Mouse (Mus musculus): ENCODE results near the gene Lyl1. TPM values are rescaled to one million over a fixed set of nuclear protein-coding genes. Genes with fewer than 3 reads are reported as not detected.

Lyl1 gene
- polyA plus RNA-seq, 1 experiment from 2014 or later, result 3.5 TPM

DNA sequence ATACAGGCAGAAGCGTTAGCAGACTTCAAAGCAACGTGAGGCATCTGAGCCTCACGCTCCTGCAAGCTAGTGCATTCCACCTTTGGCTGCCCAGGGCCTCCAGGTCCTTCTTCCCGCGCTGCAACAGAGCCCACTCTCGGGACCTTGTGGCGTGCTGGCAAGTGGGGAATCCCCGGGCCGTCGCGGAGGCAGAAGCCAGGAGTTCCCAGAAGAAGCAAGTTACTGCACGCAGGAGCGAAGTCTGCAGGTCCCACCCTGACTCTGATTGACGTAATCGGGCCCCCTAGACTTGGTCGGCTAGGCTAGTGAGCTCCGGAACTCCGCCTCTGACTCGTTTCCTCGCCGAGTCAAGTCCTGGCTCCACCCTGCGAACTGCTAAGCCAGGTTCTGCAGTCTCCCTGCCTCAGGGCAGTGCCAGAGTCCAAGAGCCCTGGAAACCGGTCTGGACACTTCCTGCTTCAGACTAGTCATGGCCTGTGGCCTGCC is 44.6 kb upstream of the Lyl1 start:
- peak; percentile 73 for ATAC-seq
- peak overlapping the region; percentile 69 for H3K9ac ChIP-seq (ENCODE audit: low read depth, low read length)
- H3K27me3 ChIP-seq (replicated peaks; ENCODE audit: control insufficient read depth, insufficient read depth, low read length), result no peaks in the 10 kb centered on the region
- TF ChIP-seq CTCF (IDR thresholded peaks at IDR 0.05; ENCODE audit: low read depth), result no peak
- no peaks in the 10 kb centered on the region for H3K9me3 ChIP-seq (ENCODE audit: control insufficient read depth)
- H3K4me2 ChIP-seq (replicated peaks; ENCODE audit: low read depth), result peak overlapping the region; percentile 71
- peak overlapping the region; percentile 95 for H3K27ac ChIP-seq (ENCODE audit: low read depth, low read length)
- no peaks in the 10 kb centered on the region for H3K36me3 ChIP-seq (ENCODE audit: control insufficient read depth, insufficient read depth)
- H3K4me3 ChIP-seq (ENCODE audit: low read depth, low read length), result peak overlapping the region; percentile 40
- H3K4me1 ChIP-seq (replicated peaks; ENCODE audit: control insufficient read depth, insufficient read depth, low read length), result peaks cover 4% of the 10 kb centered on the region; the same call in 1 of the 2 replicates
- 1% methylated on average over 23 of the region's 23 CpGs for WGBS

DNA sequence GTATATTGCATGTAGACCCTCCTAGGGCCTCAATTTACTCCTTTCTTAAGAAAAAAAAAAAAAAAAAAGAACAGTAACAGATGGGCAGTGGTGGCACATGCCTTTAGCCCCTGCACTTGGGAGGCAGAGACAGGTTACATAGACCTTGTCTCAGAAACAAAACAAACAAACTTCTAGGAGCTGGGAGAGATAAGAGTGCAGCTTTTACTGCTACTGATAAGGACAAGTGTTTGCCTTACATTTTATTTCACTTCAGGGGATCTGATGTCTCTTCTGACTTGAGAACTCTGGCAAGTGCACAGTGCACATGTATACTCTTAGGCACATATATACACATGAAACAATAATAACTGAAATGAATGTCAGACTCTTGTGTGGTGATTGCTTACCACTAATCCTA is 44.1 kb upstream of the Lyl1 start:
- Histone ChIP-seq H3K4me2 (replicated peaks; ENCODE audit: low read depth) (peak overlapping the region; percentile 71), H3K9ac (ENCODE audit: low read depth, low read length) (0 out of 2 replicates have a peak overlapping the region, but pooled peaks have one; percentile 69), H3K9me3 (ENCODE audit: control insufficient read depth) (no peaks in the 10 kb centered on the region), H3K36me3 (ENCODE audit: control insufficient read depth, insufficient read depth) (no peaks in the 10 kb centered on the region), H3K4me3 (ENCODE audit: low read depth, low read length) (0 out of 2 replicates have a peak overlapping the region, but pooled peaks have one; percentile 40), H3K4me1 (replicated peaks; ENCODE audit: control insufficient read depth, insufficient read depth, low read length) (peaks cover 4% of the 10 kb centered on the region; the same call in 1 of the 2 replicates), H3K27me3 (replicated peaks; ENCODE audit: control insufficient read depth, insufficient read depth, low read length) (no peaks in the 10 kb centered on the region), H3K27ac (ENCODE audit: low read depth, low read length) (peak overlapping the region; percentile 95)
- ATAC-seq, result peak; percentile 12
- TF ChIP-seq CTCF (IDR thresholded peaks at IDR 0.05; ENCODE audit: low read depth), result no peak

DNA sequence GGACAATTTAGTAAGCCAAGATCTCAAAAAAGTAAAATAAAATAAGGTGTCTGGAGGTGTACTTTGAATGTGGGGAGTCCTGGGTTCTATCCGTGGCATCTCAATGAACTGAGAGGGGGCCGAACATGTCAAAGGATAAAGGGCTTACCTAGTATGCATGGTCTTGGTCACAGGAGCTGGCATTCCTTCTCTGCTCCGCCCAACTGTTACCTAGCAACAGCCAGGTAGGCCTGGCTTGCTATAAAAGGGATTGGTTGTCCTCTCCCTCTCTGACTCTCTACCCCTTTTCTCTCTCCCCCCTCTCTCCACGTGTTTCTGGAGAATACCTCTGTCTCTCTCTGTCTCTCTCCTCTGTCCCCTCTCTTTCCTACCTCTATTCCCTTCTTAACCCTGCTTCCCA is 43.6 kb upstream of the Lyl1 start:
- peaks cover 4% of the 10 kb centered on the region; the same call in 1 of the 2 replicates for H3K4me1 ChIP-seq (replicated peaks; ENCODE audit: control insufficient read depth, insufficient read depth, low read length)
- 27% methylated on average over 4 of the region's 4 CpGs for WGBS
- no peaks in the 10 kb centered on the region for H3K9me3 ChIP-seq (ENCODE audit: control insufficient read depth)
- H3K36me3 ChIP-seq (ENCODE audit: control insufficient read depth, insufficient read depth), result no peaks in the 10 kb centered on the region
- H3K27ac ChIP-seq (ENCODE audit: low read depth, low read length), result peak overlapping the region; percentile 95
- H3K9ac ChIP-seq (ENCODE audit: low read depth, low read length), result no peak overlapping the region
- no peak overlapping the region for H3K4me3 ChIP-seq (ENCODE audit: low read depth, low read length)
- peak overlapping the region; percentile 11; the same call in 1 of the 2 replicates for H3K4me2 ChIP-seq (replicated peaks; ENCODE audit: low read depth)
- TF ChIP-seq CTCF (IDR thresholded peaks at IDR 0.05; ENCODE audit: low read depth), result no peak
- ATAC-seq, result no peak
- H3K27me3 ChIP-seq (replicated peaks; ENCODE audit: control insufficient read depth, insufficient read depth, low read length), result no peaks in the 10 kb centered on the region

DNA sequence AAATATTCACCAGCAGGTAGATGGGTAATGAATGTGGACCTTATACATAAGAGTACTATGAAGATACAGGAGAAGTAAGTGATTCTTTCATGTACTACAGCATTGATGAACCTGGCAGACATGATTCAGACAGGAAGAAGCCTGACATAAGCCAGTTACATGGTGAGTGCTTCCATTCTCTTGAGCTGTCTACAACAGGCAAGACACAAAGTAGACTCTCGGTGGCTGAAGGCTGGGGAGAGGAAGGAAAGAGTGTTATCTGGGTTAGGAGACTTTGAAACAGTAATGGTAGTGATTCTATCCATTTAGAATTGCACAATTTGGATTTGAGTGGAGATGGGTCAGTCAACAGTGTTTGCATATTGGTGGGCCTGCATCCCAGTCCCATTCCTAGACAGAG is 42.3 kb upstream of the Lyl1 start:
- 32% methylated on average over 1 of the region's 1 CpGs for WGBS
- Histone ChIP-seq H3K4me1 (replicated peaks; ENCODE audit: control insufficient read depth, insufficient read depth, low read length) (peaks cover 4% of the 10 kb centered on the region; the same call in 1 of the 2 replicates), H3K27ac (ENCODE audit: low read depth, low read length) (peak overlapping the region; percentile 99; the same call in 1 of the 2 replicates), H3K4me2 (replicated peaks; ENCODE audit: low read depth) (peak overlapping the region; percentile 84; the same call in 1 of the 2 replicates), H3K9ac (ENCODE audit: low read depth, low read length) (no peak overlapping the region), H3K36me3 (ENCODE audit: control insufficient read depth, insufficient read depth) (no peaks in the 10 kb centered on the region), H3K4me3 (ENCODE audit: low read depth, low read length) (no peak overlapping the region), H3K27me3 (replicated peaks; ENCODE audit: control insufficient read depth, insufficient read depth, low read length) (no peaks in the 10 kb centered on the region), H3K9me3 (ENCODE audit: control insufficient read depth) (no peaks in the 10 kb centered on the region)
- no peak for ATAC-seq
- TF ChIP-seq CTCF (IDR thresholded peaks at IDR 0.05; ENCODE audit: low read depth), result no peak

DNA sequence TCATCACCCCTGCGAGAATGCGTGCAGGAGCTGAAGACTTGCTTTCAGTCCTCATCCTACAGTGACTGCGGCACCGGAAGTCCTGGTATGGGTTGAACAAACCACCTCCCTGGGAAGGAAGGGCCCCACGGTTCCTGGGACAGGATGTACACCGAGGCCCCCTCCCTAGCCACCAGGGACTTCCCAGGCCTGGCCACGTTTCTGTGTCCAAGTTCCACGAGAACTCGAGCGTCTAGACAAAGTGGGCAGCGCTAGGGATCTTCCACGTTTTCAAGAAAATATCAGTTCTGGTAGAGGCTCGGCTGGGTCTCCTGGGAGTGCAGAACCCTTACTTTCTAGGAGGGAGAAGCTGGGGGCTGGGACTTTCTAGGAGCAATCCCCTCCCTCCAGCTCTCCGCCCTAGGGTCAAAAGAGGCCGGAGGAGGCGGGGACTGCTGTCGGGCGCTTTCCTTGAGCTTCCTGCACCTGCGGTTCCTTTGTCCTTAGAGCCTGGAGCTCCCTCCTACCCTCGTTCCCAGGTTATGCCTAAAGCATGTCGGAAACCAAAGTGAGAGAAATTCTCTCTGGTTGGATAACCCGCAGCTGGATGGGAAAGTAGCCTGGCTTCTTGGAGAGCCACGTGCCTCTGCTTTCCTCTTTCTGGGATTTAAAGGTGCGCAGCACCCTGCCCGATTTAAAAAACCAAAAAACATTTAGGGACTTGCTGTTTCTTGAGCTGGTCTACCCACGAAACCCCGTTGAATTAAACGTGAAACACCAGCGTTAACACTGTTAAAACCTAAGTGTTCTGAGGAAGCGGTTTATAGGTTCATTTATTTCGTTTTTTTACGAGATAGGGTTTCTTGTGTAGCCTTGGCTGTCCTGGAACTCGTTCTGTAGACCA is 41.1 kb upstream of the Lyl1 start:
- H3K4me2 ChIP-seq (replicated peaks; ENCODE audit: low read depth), result peak overlapping the region; percentile 84
- no peaks in the 10 kb centered on the region for H3K27me3 ChIP-seq (replicated peaks; ENCODE audit: control insufficient read depth, insufficient read depth, low read length)
- peak; percentile 28 for ATAC-seq
- peak overlapping the region; percentile 84 for H3K4me3 ChIP-seq (ENCODE audit: low read depth, low read length)
- H3K27ac ChIP-seq (ENCODE audit: low read depth, low read length), result peak overlapping the region; percentile 99
- no peak for TF ChIP-seq CTCF (IDR thresholded peaks at IDR 0.05; ENCODE audit: low read depth)
- H3K9ac ChIP-seq (ENCODE audit: low read depth, low read length), result peak overlapping the region; percentile 99
- WGBS, result 3% methylated on average over 33 of the region's 33 CpGs
- peaks cover 4% of the 10 kb centered on the region; the same call in 1 of the 2 replicates for H3K4me1 ChIP-seq (replicated peaks; ENCODE audit: control insufficient read depth, insufficient read depth, low read length)
- no peaks in the 10 kb centered on the region for H3K36me3 ChIP-seq (ENCODE audit: control insufficient read depth, insufficient read depth)
- H3K9me3 ChIP-seq (ENCODE audit: control insufficient read depth), result no peaks in the 10 kb centered on the region

DNA sequence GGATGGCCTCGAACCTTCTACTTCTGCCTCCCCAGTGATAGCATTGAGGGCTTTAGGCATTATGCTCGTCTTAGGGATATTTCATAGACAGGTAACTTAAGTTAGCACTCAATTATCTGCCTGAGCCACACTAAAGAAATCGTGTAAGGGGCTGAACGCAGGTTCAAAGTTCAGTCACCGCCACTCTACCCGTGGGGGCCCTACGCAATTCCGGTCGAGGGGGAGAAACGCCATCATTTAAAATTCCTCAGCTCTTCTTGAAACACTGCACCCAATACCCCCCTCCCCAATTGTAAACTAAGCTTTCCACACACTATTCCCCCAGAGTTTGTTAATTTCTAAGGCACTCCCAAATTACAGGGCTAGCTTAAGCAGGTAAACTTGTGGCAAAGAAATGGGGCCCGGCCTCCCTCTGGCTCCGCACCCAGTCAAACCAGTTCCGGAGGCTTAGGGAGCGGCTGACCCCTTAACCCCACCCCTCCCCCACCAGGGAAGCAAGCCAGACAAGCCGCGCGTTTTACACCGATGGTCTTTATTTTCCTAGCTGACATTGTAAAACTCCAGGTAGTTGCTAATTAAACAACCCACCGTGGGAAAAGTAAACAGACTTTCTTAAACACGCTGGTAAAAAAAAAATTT is 40.3 kb upstream of the Lyl1 start:
- H3K4me1 ChIP-seq (replicated peaks; ENCODE audit: control insufficient read depth, insufficient read depth, low read length), result no peaks in the 10 kb centered on the region; the same call in 1 of the 2 replicates
- H3K27ac ChIP-seq (ENCODE audit: low read depth, low read length), result peak overlapping the region; percentile 99
- H3K4me2 ChIP-seq (replicated peaks; ENCODE audit: low read depth), result peak overlapping the region; percentile 84
- no peaks in the 10 kb centered on the region for H3K36me3 ChIP-seq (ENCODE audit: control insufficient read depth, insufficient read depth)
- ATAC-seq, result peak; percentile 46
- TF ChIP-seq CTCF (IDR thresholded peaks at IDR 0.05; ENCODE audit: low read depth), result no peak
- H3K4me3 ChIP-seq (ENCODE audit: low read depth, low read length), result peak overlapping the region; percentile 84
- H3K9me3 ChIP-seq (ENCODE audit: control insufficient read depth), result no peaks in the 10 kb centered on the region
- H3K27me3 ChIP-seq (replicated peaks; ENCODE audit: control insufficient read depth, insufficient read depth, low read length), result no peaks in the 10 kb centered on the region
- H3K9ac ChIP-seq (ENCODE audit: low read depth, low read length), result peak overlapping the region; percentile 99
- WGBS, result 4% methylated on average over 20 of the region's 20 CpGs
